Mouse (Mus musculus) heart, postnatal 0 days (tissue): Measurements from ENCODE around the gene Ppp5c. TPM values are rescaled to one million over a fixed set of nuclear protein-coding genes. Genes with fewer than 3 reads are reported as not detected.

ENCODE experiments used
- ATAC-seq: fragments of 200-750 bp; cut with Nextera tagmentation; 2 replicates; pipeline ENCODE4 v1.8.0; 2017; ENCODE audit warnings: low read depth, moderate number of reproducible peaks, moderate library complexity; ENCODE audit not compliant: insufficient read depth
- DNase-seq: peaks from one replicate; pipeline ENCODE4 v3.0.0-alpha.2; 2016; ENCODE audit warnings: low spot score
- H3K27ac ChIP-seq: fragments of 300-500 bp; sonication (generic); 2 replicates; pipeline ENCODE4 v1.5.1; 2014; ENCODE audit warnings: low read depth, mild to moderate bottlenecking
- H3K27me3 ChIP-seq: fragments of 300-500 bp; sonication (generic); 2 replicates; pipeline ENCODE4 v1.6.1; 2014; ENCODE audit warnings: low read length, mixed read lengths; ENCODE audit not compliant: control insufficient read depth, insufficient read depth
- H3K36me3 ChIP-seq: fragments of 300-500 bp; sonication (generic); replicated peaks from 2 replicates; pipeline ENCODE4 v1.6.1; 2014; ENCODE audit warnings: low read length, mixed read lengths; ENCODE audit not compliant: control insufficient read depth, insufficient read depth
- H3K4me1 ChIP-seq: fragments of 300-500 bp; sonication (generic); 2 replicates; pipeline ENCODE4 v1.6.1; 2014; ENCODE audit warnings: antibody characterized with exemption; ENCODE audit not compliant: control insufficient read depth, insufficient read depth
- H3K4me2 ChIP-seq: fragments of 300-500 bp; sonication (generic); 2 replicates; pipeline ENCODE4 v1.6.1; 2014; ENCODE audit warnings: low read depth, mild to moderate bottlenecking, low read length, moderate library complexity
- H3K4me3 ChIP-seq: fragments of 300-500 bp; sonication (generic); 2 replicates; pipeline ENCODE4 v1.5.1; 2014; ENCODE audit warnings: low read depth, low read length
- H3K9ac ChIP-seq: fragments of 300-500 bp; sonication (generic); replicated peaks from 2 replicates; pipeline ENCODE4 v1.6.1; 2014; ENCODE audit warnings: low read depth, low read length, mixed read lengths
- H3K9me3 ChIP-seq: fragments of 300-500 bp; sonication (generic); replicated peaks from 2 replicates; pipeline ENCODE4 v1.6.1; 2016; ENCODE audit warnings: low read length; ENCODE audit not compliant: control insufficient read depth
- CTCF ChIP-seq: IDR thresholded peaks from 2 replicates; pipeline ENCODE4 v1.5.1; 2016; ENCODE audit warnings: antibody characterized with exemption, control low read depth, low read depth
- EP300 ChIP-seq: IDR thresholded peaks from 2 replicates; pipeline ENCODE4 v1.6.1; 2016; ENCODE audit warnings: antibody characterized with exemption, low read depth
- WGBS: fragments of 180-500 bp; shearing (Covaris S2); extraction: QIAGEN DNeasy Blood & Tissue Kit; methylation state at CpG from one replicate; pipeline ENCODE4 v1.1.7; 2014; 5-methylcytosine and 5-hydroxymethylcytosine counted together
- polyA plus RNA-seq: library from polyadenylated mRNA; unstranded; fragments of >200 nt; fragmentation: Nextera tagmentation; extraction: Ambion mirVana; gene quantifications from 2 replicates; pipeline ENCODE4 v1.2.1, GENCODE M21; 2015
- total RNA-seq: library from RNA; depleted of rRNA; stranded (reverse); fragments of >200 nt; gene quantifications from 2 replicates; pipeline ENCODE4 v1.2.3, GENCODE M21; 2014; ENCODE audit warnings: low replicate concordance

The Ppp5c gene
- total and polyA plus RNA-seq, 2 experiments from 2014 or later, result 55.0 to 88.5 TPM

DNA sequence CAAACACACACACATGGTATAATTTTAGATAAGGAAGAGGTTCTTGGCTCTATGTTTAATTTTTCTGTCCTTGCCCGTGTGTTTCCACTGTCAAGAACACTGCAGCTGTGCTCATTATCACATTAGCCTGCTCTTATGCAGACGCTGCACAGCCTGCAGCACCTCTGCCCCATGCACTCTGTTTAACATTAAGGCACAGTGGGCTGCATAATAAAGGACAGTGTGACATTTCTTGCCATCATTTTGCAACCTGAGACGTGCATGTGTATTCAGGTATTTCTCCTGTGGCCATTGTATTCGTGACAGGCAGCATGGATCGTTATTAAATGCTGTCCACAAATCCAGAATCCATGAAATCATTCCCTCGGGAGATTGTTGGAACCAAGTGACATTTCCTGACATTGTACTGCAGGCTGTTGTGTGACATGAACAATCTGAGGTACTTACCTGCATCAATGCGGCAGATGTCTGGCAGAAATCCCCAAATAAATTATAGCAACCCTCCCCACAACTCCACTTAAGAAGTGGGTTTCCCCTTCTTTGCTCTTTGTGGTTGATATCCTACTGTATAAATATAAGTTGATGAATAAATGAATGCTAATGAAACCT, 40.1 kb downstream of the Ppp5c start:
- Histone ChIP-seq H3K27ac (0 out of 2 replicates have a peak overlapping the region, but pooled peaks have one; percentile 8), H3K4me3 (no peak overlapping the region), H3K27me3 (no peaks in the 10 kb centered on the region), H3K9me3 (no peaks in the 10 kb centered on the region), H3K4me1 (peaks cover 37% of the 10 kb centered on the region), H3K36me3 (no peaks in the 10 kb centered on the region), H3K4me2 (no peak overlapping the region), H3K9ac (no peak overlapping the region)
- ATAC-seq (no peak), DNase-seq (no peak)
- TF ChIP-seq CTCF (no peak), EP300 (no peak)
- 30% methylated on average over 7 of the region's 7 CpGs for WGBS

DNA sequence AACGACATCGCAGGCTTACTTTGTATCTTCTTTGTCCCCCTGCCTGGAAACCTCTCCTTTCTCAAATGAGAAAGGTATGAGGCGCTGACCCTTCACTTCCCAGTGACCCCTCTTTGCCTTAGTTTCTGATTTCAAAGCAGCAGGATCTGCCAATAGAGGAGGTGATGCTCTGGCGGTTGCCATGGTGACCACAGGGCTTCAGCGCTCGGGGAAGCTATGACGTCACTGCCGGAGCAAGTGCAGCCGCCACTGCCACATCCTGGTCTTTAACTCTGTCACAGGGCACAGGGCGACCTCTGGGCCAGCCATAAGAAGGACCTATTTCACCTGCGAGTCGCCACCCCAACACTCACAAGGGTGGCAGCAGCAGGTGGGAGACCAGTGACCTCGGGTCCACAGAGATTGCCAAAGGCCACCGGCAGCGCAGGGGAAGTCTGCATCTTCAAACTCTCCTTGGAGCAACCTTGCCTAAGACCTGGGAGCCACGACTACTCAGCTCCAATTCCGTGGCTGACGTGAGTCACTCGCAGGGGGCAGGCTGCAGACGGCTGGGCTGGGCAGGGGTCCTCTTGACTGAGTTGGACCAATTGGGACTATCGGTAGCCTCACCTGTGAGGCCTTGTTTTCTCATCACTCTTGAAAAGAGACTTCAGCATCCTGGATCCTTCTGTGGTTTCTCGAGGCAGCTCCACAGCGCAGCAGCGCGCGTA, 44.7 kb downstream of the Ppp5c start, which contains the start of gene Gm42372:
Gene Gm42372, plus strand, starts transcription at position 228 of the 710 bp plus-strand sequence.
- Histone ChIP-seq H3K4me3 (no peak within 1 kb of the TSS), H3K4me2 (no peak within 1 kb of the TSS), H3K27me3 (no peaks in the 10 kb centered on the region), H3K36me3 (no peaks in the 10 kb centered on the region), H3K27ac (no peak within 1 kb of the TSS), H3K9me3 (no peaks in the 10 kb centered on the region), H3K4me1 (peaks cover 23% of the 10 kb centered on the region), H3K9ac (no peak within 1 kb of the TSS)
- no peak for DNase-seq
- ATAC-seq, result no peak
- WGBS, result 40% methylated on average over 26 of the region's 26 CpGs
- TF ChIP-seq CTCF, result no peak
- TF ChIP-seq EP300, result no peak

DNA sequence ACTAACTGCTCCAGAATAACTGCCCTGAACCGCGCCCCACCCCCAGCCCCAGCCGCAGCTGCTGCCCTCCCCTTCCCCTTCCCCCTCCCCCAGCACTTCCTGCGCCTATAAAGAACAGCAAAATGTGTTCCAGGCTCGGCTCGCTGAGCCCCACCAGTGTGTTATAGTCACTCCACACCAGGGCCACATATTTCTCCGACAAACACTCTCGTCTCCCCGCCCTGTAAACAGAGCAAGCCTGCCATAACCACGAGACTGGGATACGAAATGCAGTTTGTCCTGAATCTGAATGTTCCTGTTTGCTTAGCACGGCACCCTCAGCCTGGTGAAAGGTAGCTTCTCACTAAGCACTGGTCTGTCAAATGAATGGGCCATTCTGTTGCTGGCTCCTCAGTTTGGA, 47.4 kb downstream of the Ppp5c start:
- under 1% methylated on average over 12 of the region's 12 CpGs for WGBS
- H3K36me3 ChIP-seq, result no peaks in the 10 kb centered on the region
- 0 out of 2 replicates have a peak overlapping the region, but pooled peaks have one; percentile 42 for H3K9ac ChIP-seq
- ATAC-seq, result peak; percentile 57
- H3K4me3 ChIP-seq, result peak overlapping the region; percentile 28
- peaks cover 12% of the 10 kb centered on the region; the same call in 1 of the 2 replicates for H3K4me1 ChIP-seq
- H3K27me3 ChIP-seq, result no peaks in the 10 kb centered on the region
- H3K9me3 ChIP-seq, result no peaks in the 10 kb centered on the region
- H3K4me2 ChIP-seq, result peak overlapping the region; percentile 65
- peak; percentile 53 for DNase-seq
- H3K27ac ChIP-seq, result peak overlapping the region; percentile 82
- TF ChIP-seq EP300 (no peak), CTCF (no peak)

DNA sequence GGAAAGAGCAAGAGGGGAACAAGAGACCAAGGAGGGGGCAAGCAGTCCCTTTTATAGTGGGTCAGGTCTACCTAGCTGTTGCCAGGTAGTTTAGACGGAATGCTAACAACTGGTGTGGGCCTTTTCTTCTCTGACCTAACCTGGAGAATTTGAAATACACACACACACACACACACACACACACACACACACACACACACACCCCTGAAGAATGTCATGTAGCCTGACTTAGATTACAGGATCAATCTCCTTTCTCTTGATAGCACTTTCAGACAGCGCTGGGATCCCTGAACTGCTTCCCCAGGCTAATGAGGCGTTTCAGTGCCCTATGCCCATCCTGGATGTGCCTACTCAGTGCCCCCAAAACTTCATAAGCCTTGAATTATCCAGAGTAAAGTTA, 49.1 kb downstream of the Ppp5c start:
- peaks cover 21% of the 10 kb centered on the region; the same call in 1 of the 2 replicates for H3K4me1 ChIP-seq
- H3K4me3 ChIP-seq, result no peak overlapping the region
- TF ChIP-seq EP300 (no peak), CTCF (no peak)
- no peaks in the 10 kb centered on the region for H3K27me3 ChIP-seq
- ATAC-seq (no peak), DNase-seq (no peak)
- no peak overlapping the region for H3K4me2 ChIP-seq
- no peak overlapping the region for H3K27ac ChIP-seq
- 83% methylated on average over 3 of the region's 3 CpGs for WGBS
- H3K36me3 ChIP-seq, result no peaks in the 10 kb centered on the region
- H3K9ac ChIP-seq, result no peak overlapping the region
- no peaks in the 10 kb centered on the region for H3K9me3 ChIP-seq

DNA sequence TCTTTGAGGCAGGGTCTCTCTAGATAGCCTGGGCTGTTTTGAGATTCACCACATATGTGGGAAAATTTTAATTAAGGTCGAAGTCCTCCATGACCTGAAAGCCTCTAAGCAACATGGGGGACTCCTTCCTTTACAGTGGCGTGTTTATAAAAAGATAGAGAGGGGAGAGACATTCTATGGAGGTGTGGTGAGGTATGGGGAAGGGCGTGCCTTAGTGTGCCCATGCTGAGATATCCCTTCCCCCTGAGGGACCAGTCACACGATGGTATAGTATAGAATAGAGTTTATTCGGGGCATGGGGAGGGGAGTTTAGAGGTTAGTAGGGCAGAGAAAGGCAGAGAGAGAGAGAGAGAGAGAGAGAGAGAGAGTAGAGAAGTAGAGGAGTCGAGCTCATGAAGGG, 49.6 kb downstream of the Ppp5c start:
- 81% methylated on average over 6 of the region's 6 CpGs for WGBS
- TF ChIP-seq EP300 (no peak), CTCF (no peak)
- Histone ChIP-seq H3K27ac (no peak overlapping the region), H3K9me3 (no peaks in the 10 kb centered on the region), H3K27me3 (no peaks in the 10 kb centered on the region), H3K4me2 (no peak overlapping the region), H3K9ac (no peak overlapping the region), H3K4me3 (no peak overlapping the region), H3K4me1 (peaks cover 21% of the 10 kb centered on the region; the same call in 1 of the 2 replicates), H3K36me3 (no peaks in the 10 kb centered on the region)
- ATAC-seq (no peak), DNase-seq (no peak)
